Mouse (Mus musculus) kidney, embryonic 14.5 days (tissue): ENCODE results near the gene Gm3488. TPM values are rescaled to one million over a fixed set of nuclear protein-coding genes. Genes with fewer than 3 reads are reported as not detected.
"Not testable (repeated sequence)": the region's sequence is repeated elsewhere in the genome, so short reads cannot be mapped to it uniquely, and the experiment has no call there.

Source experiments
- ATAC-seq: fragments of 200-750 bp; cut with Nextera tagmentation; 2 replicates; pipeline ENCODE4 v1.8.0; 2017; ENCODE audit warnings: moderate number of reproducible peaks, mild to moderate bottlenecking, moderate TSS enrichment, moderate library complexity; ENCODE audit not compliant: low FRiP score, low TSS enrichment
- H3K27ac ChIP-seq: fragments of 300-500 bp; sonication (generic); 2 replicates; pipeline ENCODE4 v1.5.1; 2014; ENCODE audit warnings: low read depth, mild to moderate bottlenecking, low read length, moderate library complexity, mixed read lengths
- H3K27me3 ChIP-seq: fragments of 300-500 bp; sonication (generic); 2 replicates; pipeline ENCODE4 v1.6.1; 2014; ENCODE audit warnings: mild to moderate bottlenecking, low read length; ENCODE audit not compliant: control insufficient read depth, insufficient read depth
- H3K36me3 ChIP-seq: fragments of 300-500 bp; sonication (generic); 2 replicates; pipeline ENCODE4 v1.6.1; 2014; ENCODE audit warnings: low read length, mixed read lengths; ENCODE audit not compliant: control insufficient read depth, insufficient read depth
- H3K4me1 ChIP-seq: fragments of 300-500 bp; sonication (generic); 2 replicates; pipeline ENCODE4 v1.6.1; 2014; ENCODE audit warnings: low read length, mixed read lengths; ENCODE audit not compliant: control insufficient read depth, insufficient read depth
- H3K4me2 ChIP-seq: fragments of 300-500 bp; sonication (generic); replicated peaks from 2 replicates; pipeline ENCODE4 v1.6.1; 2014; ENCODE audit warnings: low read depth, mild to moderate bottlenecking, low read length
- H3K4me3 ChIP-seq: fragments of 300-500 bp; sonication (generic); 2 replicates; pipeline ENCODE4 v1.5.1; 2014; ENCODE audit warnings: mild to moderate bottlenecking, low read length
- H3K9ac ChIP-seq: fragments of 300-500 bp; sonication (generic); 2 replicates; pipeline ENCODE4 v1.6.1; 2014; ENCODE audit warnings: low read depth, mild to moderate bottlenecking, low read length, moderate library complexity
- H3K9me3 ChIP-seq: fragments of 300-500 bp; sonication (generic); 2 replicates; pipeline ENCODE4 v1.6.1; 2016; ENCODE audit warnings: low read length; ENCODE audit not compliant: control insufficient read depth
- WGBS: fragments of 180-500 bp; shearing (Covaris S2); extraction: QIAGEN DNeasy Blood & Tissue Kit; methylation state at CpG from one replicate; pipeline ENCODE4 v1.1.7; 2014; 5-methylcytosine and 5-hydroxymethylcytosine counted together
- polyA plus RNA-seq: library from polyadenylated mRNA; unstranded; fragments of >200 nt; fragmentation: Nextera tagmentation; extraction: Ambion mirVana; gene quantifications from 2 replicates; pipeline ENCODE4 v1.2.1, GENCODE M21; 2014

Gene Gm3488
- polyA plus RNA-seq = 1.2 and 1.3 TPM in 2 replicates

DNA sequence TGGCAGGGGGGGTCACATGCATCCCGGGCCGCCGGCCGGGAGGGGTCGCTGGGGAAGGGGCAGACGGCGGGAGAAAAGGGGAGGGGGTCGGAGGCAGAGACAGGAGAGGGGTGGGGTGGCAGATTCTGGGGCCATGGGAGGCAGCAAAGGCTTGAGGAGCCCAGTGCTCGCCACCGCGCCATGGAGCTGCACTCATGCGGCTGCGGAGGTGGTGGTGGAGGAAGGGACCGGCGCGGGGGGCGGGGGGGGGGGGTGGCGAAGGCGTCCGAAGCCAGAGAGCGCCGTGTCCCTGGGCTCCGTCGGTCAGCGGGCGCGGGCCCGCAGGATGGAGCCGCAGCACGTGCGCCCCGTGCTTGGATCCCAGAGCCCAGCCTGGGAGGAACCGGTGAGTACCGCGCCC lies at the start of gene Gm3488:
Gm3488 (plus strand) TSS at position 301 of the 400 bp plus-strand sequence.
- H3K4me1 ChIP-seq, H3K4me3 ChIP-seq, H3K36me3 ChIP-seq, H3K4me2 ChIP-seq, H3K27me3 ChIP-seq, H3K9ac ChIP-seq, H3K9me3 ChIP-seq, ATAC-seq, H3K27ac ChIP-seq: not testable (repeated sequence)
- WGBS = no CpG with 5 or more reads among the region's 35 CpGs

DNA sequence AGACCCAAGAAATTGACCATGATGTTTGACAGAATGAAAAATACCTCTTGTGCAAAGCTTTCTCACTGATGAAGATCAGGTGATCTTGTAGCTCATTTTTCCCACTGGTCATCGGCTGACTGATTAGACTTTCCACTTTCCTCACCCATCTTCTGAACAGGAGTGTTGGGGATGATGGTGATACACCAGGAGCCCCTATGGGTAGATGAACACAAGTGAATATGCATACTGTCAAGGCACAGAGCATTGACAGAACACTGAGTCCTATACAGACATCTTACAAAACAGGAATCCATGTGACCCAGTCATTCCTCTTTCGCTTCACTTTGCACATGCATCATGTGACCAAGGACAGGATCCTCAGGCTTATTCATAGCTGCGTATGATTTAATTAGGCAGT lies 46.1 kb upstream of the Gm3488 start, which contains the start of gene Gm3194:
Gm3194 (minus strand) TSS at position 101 of the 400 bp plus-strand sequence.
- WGBS = no CpG with 5 or more reads among the region's 3 CpGs
- H3K27ac ChIP-seq, H3K9ac ChIP-seq, H3K9me3 ChIP-seq, H3K4me3 ChIP-seq, ATAC-seq, H3K27me3 ChIP-seq, H3K4me1 ChIP-seq, H3K36me3 ChIP-seq, H3K4me2 ChIP-seq: not testable (repeated sequence)

DNA sequence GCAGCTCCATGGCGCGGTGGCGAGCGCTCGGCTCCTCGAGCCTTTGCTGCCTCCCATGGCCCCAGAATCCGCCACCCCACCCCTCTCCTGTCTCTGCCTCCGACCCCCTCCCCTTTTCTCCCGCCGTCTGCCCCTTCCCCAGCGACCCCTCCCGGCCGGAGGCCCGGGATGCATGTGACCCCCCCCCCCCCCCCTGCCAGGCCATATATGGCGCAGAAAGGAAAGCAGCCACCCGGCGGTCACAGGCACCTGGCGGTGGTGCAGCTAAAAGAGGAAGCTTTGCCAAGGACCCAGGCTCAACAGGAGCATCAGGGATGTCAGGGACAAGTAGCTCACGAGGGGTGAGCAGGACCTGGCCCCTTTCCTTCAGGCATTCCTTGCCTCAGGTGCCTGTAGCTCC lies 41.0 kb upstream of the Gm3488 start:
- not testable (repeated sequence) for ATAC-seq
- WGBS = no CpG with 5 or more reads among the region's 19 CpGs

DNA sequence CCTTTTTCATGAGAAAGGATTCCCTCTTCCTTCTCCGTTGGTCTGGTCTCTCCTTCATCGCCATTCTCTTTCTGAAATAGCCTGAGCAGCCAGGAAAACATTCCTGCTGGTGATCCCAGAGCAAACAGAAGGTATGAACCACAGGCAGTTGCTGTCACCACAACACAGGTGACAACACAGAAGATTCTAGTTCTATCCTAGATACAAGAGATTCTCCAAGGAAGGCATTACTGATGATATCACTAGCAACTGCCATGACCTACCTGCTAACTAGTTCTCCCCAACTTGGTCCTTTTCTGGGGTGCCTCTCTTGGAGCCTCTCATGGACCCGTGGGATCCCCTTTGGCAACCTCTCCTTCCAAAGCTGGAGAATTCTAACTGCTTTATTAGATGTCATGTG lies 23.7 kb upstream of the Gm3488 start, which contains the start of gene Gm8246:
Gm8246 (minus strand) TSS at position 101 of the 400 bp plus-strand sequence.
- H3K36me3 ChIP-seq, H3K9ac ChIP-seq, H3K9me3 ChIP-seq, H3K4me1 ChIP-seq, H3K27me3 ChIP-seq, H3K4me3 ChIP-seq, H3K27ac ChIP-seq, ATAC-seq, H3K4me2 ChIP-seq: not testable (repeated sequence)
- no CpG with 5 or more reads among the region's 3 CpGs for WGBS

More for the DNA sequence above, 41.0 kb upstream of the Gm3488 start:
- not testable (repeated sequence) for H3K9ac ChIP-seq, H3K27ac ChIP-seq, H3K9me3 ChIP-seq, H3K36me3 ChIP-seq, H3K4me1 ChIP-seq, H3K4me2 ChIP-seq, H3K27me3 ChIP-seq, H3K4me3 ChIP-seq

DNA sequence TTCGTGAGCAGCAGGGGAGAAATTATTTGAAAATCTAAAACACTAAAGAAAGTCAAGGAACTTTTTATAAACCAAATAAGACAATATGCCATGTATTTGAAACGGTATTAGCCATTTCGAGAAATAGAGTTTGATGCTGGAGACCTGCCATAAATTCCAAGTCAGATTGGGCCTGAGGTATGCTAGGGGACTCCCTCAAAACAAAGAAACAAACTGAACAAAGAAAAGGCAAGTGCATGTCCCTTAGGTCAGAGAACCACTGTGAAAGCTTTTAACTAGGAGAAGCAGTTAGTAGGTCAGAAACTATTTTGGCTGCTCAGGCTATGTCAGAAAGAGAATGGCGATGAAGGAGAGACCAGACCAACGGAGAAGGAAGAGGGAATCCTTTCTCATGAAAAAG lies 17.6 kb upstream of the Gm3488 start, which contains the start of gene Gm3187:
Gm3187 (plus strand) TSS at position 301 of the 400 bp plus-strand sequence.
- ATAC-seq, H3K9ac ChIP-seq, H3K27me3 ChIP-seq, H3K27ac ChIP-seq, H3K9me3 ChIP-seq, H3K36me3 ChIP-seq, H3K4me1 ChIP-seq, H3K4me2 ChIP-seq, H3K4me3 ChIP-seq: not testable (repeated sequence)
- 91% methylated on average over 4 of the region's 5 CpGs for WGBS

DNA sequence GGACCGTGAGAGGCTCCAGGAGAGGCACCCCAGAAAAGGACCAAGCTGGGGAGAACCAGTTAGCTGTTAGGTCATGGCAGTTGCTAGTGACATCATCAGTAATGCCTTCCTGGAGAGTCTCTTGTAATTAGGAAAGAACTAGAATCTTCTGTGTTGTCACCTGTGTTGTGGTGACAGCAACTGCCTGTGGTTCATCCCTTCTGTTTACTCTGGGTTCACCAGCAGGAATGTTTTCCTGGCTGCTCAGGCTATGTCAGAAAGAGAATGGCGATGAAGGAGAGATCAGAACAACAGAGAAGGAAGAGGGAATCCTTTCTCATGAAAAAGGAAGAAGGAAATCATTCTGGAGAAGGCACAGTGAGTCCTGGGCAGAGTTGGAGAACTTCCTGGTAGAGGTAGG lies 36.7 kb downstream of the Gm3488 start, which contains the start of gene Gm3532:
Gm3532 (plus strand) TSS at position 301 of the 400 bp plus-strand sequence.
- not testable (repeated sequence) for H3K9ac ChIP-seq, H3K27ac ChIP-seq, H3K4me2 ChIP-seq, H3K9me3 ChIP-seq, H3K36me3 ChIP-seq, H3K27me3 ChIP-seq, H3K4me1 ChIP-seq, ATAC-seq, H3K4me3 ChIP-seq
- WGBS = no CpG with 5 or more reads among the region's 2 CpGs

Other genes with a start within 250 kb of the Gm3488 start
- gene Gm3526, start 241.1 kb upstream of the Gm3488 start, polyA plus RNA-seq = not detected in 2 replicates
- gene Gm3542, start 166.7 kb upstream of the Gm3488 start, polyA plus RNA-seq = not detected in 2 replicates
- gene Gm3500, start 112.6 kb upstream of the Gm3488 start, polyA plus RNA-seq = 0.47 TPM in 1 of 2 replicates, not detected in the other
- gene Gm3194, start 46.2 kb upstream of the Gm3488 start, polyA plus RNA-seq = 0.61 and 1.2 TPM in 2 replicates
- gene Gm8246, start 23.8 kb upstream of the Gm3488 start, polyA plus RNA-seq = not detected in 2 replicates
- gene Gm3187, start 17.5 kb upstream of the Gm3488 start, polyA plus RNA-seq = not detected in 2 replicates
- gene Gm3532, start 36.8 kb downstream of the Gm3488 start, polyA plus RNA-seq = not detected in 2 replicates
- not detected in 2 replicates for gene Gm8265, start 131.4 kb downstream of the Gm3488 start, polyA plus RNA-seq
- gene Gm9603, start 185.8 kb downstream of the Gm3488 start, polyA plus RNA-seq = not detected in 2 replicates
- gene Gm3373, start 239.9 kb downstream of the Gm3488 start, polyA plus RNA-seq = 0.11 and 0.13 TPM in 2 replicates